Mouse (Mus musculus): ENCODE data around the gene Trpc4ap. TPM values are rescaled to one million over a fixed set of nuclear protein-coding genes. Genes with fewer than 3 reads are reported as not detected.

The Trpc4ap gene
- polyA plus RNA-seq, 1 experiment, result 133 TPM

GRCm38 (mm10) chr2:155645746-155646145 is 46.4 kb downstream of the Trpc4ap start:
- 95% methylated on average over 7 of the region's 7 CpGs for WGBS
- no peak for TF ChIP-seq POLR2A (IDR thresholded peaks at IDR 0.05; ENCODE audit: low read depth, low read length)
- TF ChIP-seq CTCF (IDR thresholded peaks at IDR 0.05; ENCODE audit: extremely low read depth, insufficient read length, insufficient replicate concordance, low read depth, low read length), result no peak
- H3K36me3 ChIP-seq (ENCODE audit: control insufficient read depth, insufficient read depth, low read length), result peaks cover 52% of the 10 kb centered on the region
- H3K4me3 ChIP-seq (ENCODE audit: low read depth, low read length), result no peak overlapping the region
- H3K27ac ChIP-seq (ENCODE audit: insufficient read depth, low read depth, low read length), result no peak overlapping the region
- H3K27me3 ChIP-seq (ENCODE audit: control insufficient read depth, insufficient read depth, low read length), result no peaks in the 10 kb centered on the region
- H3K4me1 ChIP-seq (ENCODE audit: control insufficient read depth, insufficient read depth, insufficient read length, low read length), result peaks cover 13% of the 10 kb centered on the region

GRCm38 (mm10) chr2:155641540-155642472 is 50.4 kb downstream of the Trpc4ap start:
- no peak for TF ChIP-seq POLR2A (IDR thresholded peaks at IDR 0.05; ENCODE audit: low read depth, low read length)
- no peak for TF ChIP-seq CTCF (IDR thresholded peaks at IDR 0.05; ENCODE audit: extremely low read depth, insufficient read length, insufficient replicate concordance, low read depth, low read length)
- peaks cover 62% of the 10 kb centered on the region for H3K36me3 ChIP-seq (ENCODE audit: control insufficient read depth, insufficient read depth, low read length)
- H3K27ac ChIP-seq (ENCODE audit: insufficient read depth, low read depth, low read length), result peak overlapping the region; percentile 91
- no peaks in the 10 kb centered on the region for H3K27me3 ChIP-seq (ENCODE audit: control insufficient read depth, insufficient read depth, low read length)
- whole genome bisulfite sequencing, result 42% methylated on average over 18 of the region's 18 CpGs
- peak overlapping the region; percentile 3; the same call in 1 of the 2 replicates for H3K4me3 ChIP-seq (ENCODE audit: low read depth, low read length)
- peaks cover 18% of the 10 kb centered on the region for H3K4me1 ChIP-seq (ENCODE audit: control insufficient read depth, insufficient read depth, insufficient read length, low read length)

- H3K4me3 ChIP-seq (ENCODE audit: low read depth, low read length), result no peak overlapping the region
- H3K27ac ChIP-seq (ENCODE audit: insufficient read depth, low read depth, low read length), result peak overlapping the region; percentile 91
- peaks cover 18% of the 10 kb centered on the region for H3K4me1 ChIP-seq (ENCODE audit: control insufficient read depth, insufficient read depth, insufficient read length, low read length)
- no peaks in the 10 kb centered on the region for H3K27me3 ChIP-seq (ENCODE audit: control insufficient read depth, insufficient read depth, low read length)
- 85% methylated on average over 6 of the region's 6 CpGs for WGBS
- no peak for TF ChIP-seq CTCF (IDR thresholded peaks at IDR 0.05; ENCODE audit: extremely low read depth, insufficient read length, insufficient replicate concordance, low read depth, low read length)
- no peak for TF ChIP-seq POLR2A (IDR thresholded peaks at IDR 0.05; ENCODE audit: low read depth, low read length)
- peaks cover 64% of the 10 kb centered on the region for H3K36me3 ChIP-seq (ENCODE audit: control insufficient read depth, insufficient read depth, low read length)
Measured at GRCm38 (mm10) chr2:155640656-155641055, 51.5 kb downstream of the Trpc4ap start.

- Histone ChIP-seq H3K36me3 (ENCODE audit: control insufficient read depth, insufficient read depth, low read length) (peaks cover 73% of the 10 kb centered on the region), H3K4me3 (ENCODE audit: low read depth, low read length) (no peak overlapping the region), H3K4me1 (ENCODE audit: control insufficient read depth, insufficient read depth, insufficient read length, low read length) (peaks cover 18% of the 10 kb centered on the region), H3K27ac (ENCODE audit: insufficient read depth, low read depth, low read length) (no peak overlapping the region), H3K27me3 (ENCODE audit: control insufficient read depth, insufficient read depth, low read length) (no peaks in the 10 kb centered on the region)
- WGBS, result 70% methylated on average over 4 of the region's 4 CpGs
- TF ChIP-seq CTCF (IDR thresholded peaks at IDR 0.05; ENCODE audit: extremely low read depth, insufficient read length, insufficient replicate concordance, low read depth, low read length), result no peak
- no peak for TF ChIP-seq POLR2A (IDR thresholded peaks at IDR 0.05; ENCODE audit: low read depth, low read length)
Measured at GRCm38 (mm10) chr2:155637411-155637810, 54.8 kb downstream of the Trpc4ap start.

GRCm38 (mm10) chr2:155636881-155637280 is 55.3 kb downstream of the Trpc4ap start:
- Histone ChIP-seq H3K27me3 (ENCODE audit: control insufficient read depth, insufficient read depth, low read length) (no peaks in the 10 kb centered on the region), H3K27ac (ENCODE audit: insufficient read depth, low read depth, low read length) (no peak overlapping the region), H3K36me3 (ENCODE audit: control insufficient read depth, insufficient read depth, low read length) (peaks cover 69% of the 10 kb centered on the region), H3K4me1 (ENCODE audit: control insufficient read depth, insufficient read depth, insufficient read length, low read length) (peaks cover 14% of the 10 kb centered on the region), H3K4me3 (ENCODE audit: low read depth, low read length) (no peak overlapping the region)
- no peak for TF ChIP-seq POLR2A (IDR thresholded peaks at IDR 0.05; ENCODE audit: low read depth, low read length)
- TF ChIP-seq CTCF (IDR thresholded peaks at IDR 0.05; ENCODE audit: extremely low read depth, insufficient read length, insufficient replicate concordance, low read depth, low read length), result no peak

GRCm38 (mm10) chr2:155635961-155636360 is 56.2 kb downstream of the Trpc4ap start:
- 93% methylated on average over 8 of the region's 8 CpGs for WGBS
- H3K4me3 ChIP-seq (ENCODE audit: low read depth, low read length), result no peak overlapping the region
- TF ChIP-seq CTCF (IDR thresholded peaks at IDR 0.05; ENCODE audit: extremely low read depth, insufficient read length, insufficient replicate concordance, low read depth, low read length) (no peak), POLR2A (IDR thresholded peaks at IDR 0.05; ENCODE audit: low read depth, low read length) (no peak)
- H3K36me3 ChIP-seq (ENCODE audit: control insufficient read depth, insufficient read depth, low read length), result peaks cover 69% of the 10 kb centered on the region
- H3K27me3 ChIP-seq (ENCODE audit: control insufficient read depth, insufficient read depth, low read length), result no peaks in the 10 kb centered on the region
- no peak overlapping the region for H3K27ac ChIP-seq (ENCODE audit: insufficient read depth, low read depth, low read length)
- peaks cover 7% of the 10 kb centered on the region for H3K4me1 ChIP-seq (ENCODE audit: control insufficient read depth, insufficient read depth, insufficient read length, low read length)

GRCm38 (mm10) chr2:155634562-155634961 is 57.6 kb downstream of the Trpc4ap start:
- WGBS, result 93% methylated on average over 8 of the region's 8 CpGs
- peaks cover 2% of the 10 kb centered on the region; the same call in 1 of the 2 replicates for H3K4me1 ChIP-seq (ENCODE audit: control insufficient read depth, insufficient read depth, insufficient read length, low read length)
- H3K27me3 ChIP-seq (ENCODE audit: control insufficient read depth, insufficient read depth, low read length), result no peaks in the 10 kb centered on the region
- no peak overlapping the region for H3K4me3 ChIP-seq (ENCODE audit: low read depth, low read length)
- H3K27ac ChIP-seq (ENCODE audit: insufficient read depth, low read depth, low read length), result no peak overlapping the region
- no peak for TF ChIP-seq CTCF (IDR thresholded peaks at IDR 0.05; ENCODE audit: extremely low read depth, insufficient read length, insufficient replicate concordance, low read depth, low read length)
- TF ChIP-seq POLR2A (IDR thresholded peaks at IDR 0.05; ENCODE audit: low read depth, low read length), result no peak
- H3K36me3 ChIP-seq (ENCODE audit: control insufficient read depth, insufficient read depth, low read length), result peaks cover 58% of the 10 kb centered on the region
